Mouse (Mus musculus) CH12.LX (cell line): ENCODE data around the gene Myo9b.

Experiments
- EP300 ChIP-seq: IDR thresholded peaks from 2 replicates; pipeline ENCODE4 v1.6.1; 2011; ENCODE audit warnings: low read length, improper control_type of control experiment
- POLR2A ChIP-seq: IDR thresholded peaks from 2 replicates; pipeline ENCODE4 v1.6.1; 2011; ENCODE audit warnings: low read depth, mild to moderate bottlenecking, improper control_type of control experiment, low read length
- ZNF384 ChIP-seq: IDR thresholded peaks from 2 replicates; pipeline ENCODE4 v1.6.1; 2012; ENCODE audit warnings: low read depth, low read length, improper control_type of control experiment, inconsistent platforms

- TF ChIP-seq EP300: no peak
- no peak for TF ChIP-seq ZNF384
- TF ChIP-seq POLR2A: no peak
Measured at GRCm38 (mm10) chr8:71307371-71307770, 34.9 kb downstream of the Myo9b start.
